Mouse (Mus musculus) R1 (cell line): ENCODE data around the gene Tent5b.

Experiments
- DNase-seq: peaks from one replicate; pipeline ENCODE4 v3.0.0-alpha.2; 2018; ENCODE audit warnings: low read depth, low spot score

The Tent5b gene

DNA sequence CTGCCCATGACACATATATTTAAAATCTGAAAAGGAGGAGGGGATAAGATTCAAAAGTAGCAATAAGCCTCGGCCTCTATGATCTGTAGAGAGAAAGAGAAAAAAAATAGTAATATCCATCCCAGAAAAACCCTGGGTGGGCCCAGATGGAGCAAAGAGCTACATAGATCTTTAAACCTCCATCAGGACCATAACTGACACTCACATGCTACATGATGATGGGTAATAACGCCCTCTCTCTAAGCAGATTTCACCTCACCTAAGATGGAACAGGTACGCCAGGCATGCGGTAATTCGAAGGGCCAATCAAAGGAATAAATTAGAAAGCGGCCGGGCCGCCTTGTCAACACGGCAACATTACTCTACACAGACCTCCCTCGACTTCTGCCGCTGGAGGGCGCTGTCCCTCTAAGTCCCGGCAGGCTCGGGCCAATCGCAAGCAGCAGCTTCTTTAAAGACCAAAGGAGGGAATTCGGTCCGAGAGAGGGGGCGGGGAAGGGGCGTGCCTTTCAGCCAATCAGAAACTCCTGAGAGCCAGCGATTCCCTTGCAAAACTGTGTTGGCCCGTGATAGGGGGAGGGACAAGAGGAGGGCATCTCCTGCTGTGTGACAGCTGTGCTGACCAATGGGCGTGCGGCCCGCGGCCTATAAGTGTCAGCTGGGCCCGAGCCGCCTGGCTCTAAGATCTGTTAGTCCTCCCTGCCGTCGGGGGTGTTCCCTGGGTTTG is at the start of gene Tent5b:
Tent5b (plus strand) TSS at position 675 of the 727 bp plus-strand sequence.
- DNase-seq = peak; percentile 100

DNA sequence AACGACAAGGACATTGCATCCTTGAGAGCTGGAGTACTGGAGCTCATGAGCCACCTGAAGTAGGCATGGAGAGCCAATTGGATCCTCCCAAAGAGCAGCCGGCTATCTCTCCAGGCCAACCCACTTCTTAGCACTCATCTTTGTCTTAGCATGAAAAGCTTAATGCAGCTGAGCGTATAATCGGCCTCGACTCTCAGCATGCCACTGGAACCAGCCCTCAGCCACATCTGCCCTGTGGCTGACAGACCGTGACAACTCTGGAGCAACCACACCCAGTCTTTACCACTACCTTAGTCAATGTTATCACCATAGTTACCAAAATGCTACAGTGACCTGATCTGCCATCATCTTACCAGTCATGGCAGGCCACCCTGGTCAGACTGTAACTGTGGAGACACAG is 48.4 kb upstream of the Tent5b start:
- no peak for DNase-seq

DNA sequence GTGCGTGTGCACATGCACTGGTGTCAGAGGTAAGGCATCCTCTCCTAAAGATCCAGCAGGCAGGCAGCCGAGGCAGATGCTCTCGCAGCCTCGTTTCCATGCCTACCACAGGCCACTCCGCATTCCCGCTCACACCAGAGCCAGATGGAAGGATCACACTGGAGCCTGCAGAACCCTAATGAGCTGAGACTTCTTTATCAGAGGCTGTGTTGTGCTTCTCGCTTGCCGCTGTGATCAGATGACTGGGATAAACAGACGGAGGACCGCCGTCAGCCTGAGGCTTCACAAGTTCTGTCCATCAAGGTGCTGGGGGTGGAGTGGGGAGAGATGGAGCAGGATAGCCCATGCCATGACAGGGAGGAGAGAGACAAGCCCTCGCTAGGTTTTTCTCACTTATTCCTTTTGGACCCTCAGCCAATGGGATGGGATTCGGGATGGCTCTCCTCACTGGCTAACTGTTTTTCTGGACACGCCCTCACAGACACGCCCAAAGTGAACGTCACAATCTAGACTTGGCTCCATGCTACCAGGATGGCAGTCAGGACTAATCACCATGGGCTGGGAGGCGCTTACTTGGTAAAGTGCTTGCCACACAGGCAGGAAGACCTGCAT is 47.3 kb upstream of the Tent5b start:
- DNase-seq = peak; percentile 92

DNA sequence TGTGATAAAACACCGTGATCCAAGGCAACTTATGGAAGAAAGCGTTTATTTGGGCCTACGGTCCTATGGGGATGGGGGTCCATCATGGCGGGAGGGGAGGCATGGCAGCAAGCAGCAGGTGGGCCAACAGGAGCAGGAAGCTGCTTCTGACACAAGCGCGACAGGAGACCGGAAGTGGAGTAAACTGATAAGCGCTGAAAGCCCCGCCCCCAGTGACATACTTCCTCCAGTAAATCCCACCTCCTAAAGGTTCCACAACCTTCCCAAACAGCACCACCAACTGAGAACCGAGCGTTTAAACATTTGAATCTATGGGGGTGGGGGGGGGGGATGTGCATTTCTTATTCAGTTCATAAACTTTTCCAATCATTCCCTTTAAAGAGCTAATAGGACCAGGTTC is 44.0 kb upstream of the Tent5b start:
- peak; percentile 93 for DNase-seq

DNA sequence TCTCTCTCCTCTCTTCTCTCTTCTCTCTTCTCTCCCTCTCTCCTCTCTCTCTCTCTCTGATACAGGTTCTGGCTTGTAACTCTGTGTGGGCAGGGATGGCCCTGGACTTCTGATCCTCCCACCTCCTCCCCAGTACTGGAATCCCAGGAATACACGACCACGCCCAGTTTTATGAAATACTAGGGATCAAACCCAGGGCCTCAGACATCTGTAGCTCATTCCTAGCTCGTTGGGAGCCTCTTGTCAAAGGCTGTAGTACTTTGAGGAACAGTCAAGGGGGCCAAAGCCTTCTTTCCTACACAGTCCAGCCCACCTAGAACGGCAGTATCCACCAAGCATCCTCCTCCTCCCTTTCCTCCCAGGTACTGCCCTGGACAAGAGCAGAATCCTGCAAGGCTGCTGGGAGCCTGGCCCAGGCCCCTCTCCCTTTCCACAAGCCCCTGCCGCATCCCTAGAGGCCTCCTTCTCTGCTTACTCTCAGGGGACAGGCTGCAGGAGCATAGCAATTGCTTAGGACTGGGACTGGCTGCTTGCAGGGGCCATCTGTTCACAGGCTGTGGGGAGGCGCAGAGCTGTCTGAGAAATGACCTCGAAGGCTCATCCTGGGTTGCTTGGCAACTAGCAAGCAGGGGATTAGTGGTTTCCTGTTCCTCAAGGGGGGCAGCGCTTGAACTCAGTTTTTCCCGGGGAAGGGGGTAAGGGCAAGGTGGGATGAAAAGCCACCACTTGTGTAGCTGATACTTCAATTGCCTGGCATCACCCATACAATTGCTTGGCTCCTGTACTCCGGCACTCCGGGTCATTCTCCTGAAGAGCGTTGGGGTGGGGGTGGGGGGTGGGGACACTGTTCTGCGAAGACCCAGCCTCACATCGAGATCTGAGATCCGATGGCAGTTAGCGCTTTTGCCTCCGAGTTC is 40.2 kb upstream of the Tent5b start:
- peak; percentile 86 for DNase-seq

DNA sequence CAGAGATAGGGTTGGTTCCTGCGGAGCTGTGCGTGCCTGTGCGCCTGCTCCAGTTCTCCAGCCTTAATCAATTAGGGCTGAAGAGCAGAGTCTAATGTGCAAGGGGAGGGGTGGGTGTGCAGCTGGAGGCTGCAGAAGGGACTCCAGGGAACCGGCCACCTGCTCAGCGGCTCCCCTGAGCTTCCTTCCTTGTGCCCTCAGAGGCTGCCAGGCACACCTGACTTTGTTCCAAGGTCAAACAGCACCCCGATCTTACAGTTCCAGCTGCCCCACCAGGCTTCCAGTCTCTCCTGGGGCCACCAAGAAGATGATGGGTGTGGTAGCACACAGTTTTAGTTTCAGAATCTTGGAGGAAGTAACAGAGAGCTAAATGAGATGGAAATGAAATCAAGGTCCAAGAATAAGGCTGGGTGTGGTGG is 39.5 kb upstream of the Tent5b start:
- DNase-seq = peak; percentile 73

DNA sequence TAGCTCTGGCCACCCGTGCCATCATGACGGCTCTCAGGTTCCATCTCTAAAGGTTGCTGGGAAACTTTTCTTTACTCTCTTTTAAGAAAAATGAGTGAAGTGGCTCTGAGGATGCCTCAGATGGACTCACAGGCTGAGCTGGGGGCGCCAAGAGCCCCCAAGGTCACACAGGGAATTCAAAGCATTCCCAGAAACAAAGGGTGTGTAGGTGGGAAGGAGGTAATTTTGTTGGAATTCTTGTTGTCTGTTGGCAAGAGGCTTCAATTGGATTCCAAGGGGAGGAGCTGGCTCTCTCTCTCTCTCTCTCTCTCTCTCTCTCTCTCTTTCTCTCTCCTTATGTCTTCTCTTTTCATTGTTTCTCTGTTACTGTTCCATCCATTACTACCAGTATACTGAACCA is 37.7 kb upstream of the Tent5b start:
- DNase-seq = peak; percentile 69

DNA sequence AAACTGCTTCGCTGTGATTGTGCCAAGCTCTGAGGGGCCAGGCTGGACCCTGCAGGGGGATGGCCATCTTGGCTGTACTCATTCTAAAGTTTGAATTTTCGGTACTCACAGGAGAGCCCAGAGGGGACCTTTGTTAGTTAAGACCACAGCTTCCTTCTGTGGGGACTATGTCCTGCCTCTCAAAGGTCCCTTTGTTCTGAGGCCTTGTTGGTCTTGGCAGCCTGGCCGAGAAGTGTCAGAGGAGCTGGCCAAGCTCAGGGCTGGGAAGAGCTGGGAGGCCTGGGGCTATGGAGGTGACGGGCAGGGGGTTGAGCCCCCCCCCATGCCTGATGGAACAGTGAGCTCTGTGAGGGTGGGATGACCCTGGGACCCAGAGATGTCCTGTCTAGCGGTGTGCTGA is 36.8 kb upstream of the Tent5b start:
- no peak for DNase-seq

DNA sequence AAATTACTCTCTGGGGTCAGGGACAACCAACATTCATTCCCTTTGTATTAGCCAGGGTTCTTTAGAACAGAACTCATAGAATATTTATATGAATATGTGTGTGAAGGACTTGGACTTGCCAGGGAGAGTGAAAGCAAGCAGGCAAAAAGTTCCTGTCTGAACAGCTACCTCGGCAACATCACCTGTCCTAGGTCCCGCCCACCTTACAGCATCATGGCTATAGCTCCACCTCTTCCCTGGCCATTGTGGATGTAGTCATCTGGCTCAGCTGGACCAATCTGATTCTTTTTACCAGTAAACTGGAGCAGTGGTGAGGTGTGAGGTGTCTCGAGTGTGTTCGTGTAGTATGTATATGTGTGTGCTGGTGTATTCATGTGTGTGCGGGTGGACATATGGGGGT is 34.2 kb upstream of the Tent5b start:
- DNase-seq = peak; percentile 80

DNA sequence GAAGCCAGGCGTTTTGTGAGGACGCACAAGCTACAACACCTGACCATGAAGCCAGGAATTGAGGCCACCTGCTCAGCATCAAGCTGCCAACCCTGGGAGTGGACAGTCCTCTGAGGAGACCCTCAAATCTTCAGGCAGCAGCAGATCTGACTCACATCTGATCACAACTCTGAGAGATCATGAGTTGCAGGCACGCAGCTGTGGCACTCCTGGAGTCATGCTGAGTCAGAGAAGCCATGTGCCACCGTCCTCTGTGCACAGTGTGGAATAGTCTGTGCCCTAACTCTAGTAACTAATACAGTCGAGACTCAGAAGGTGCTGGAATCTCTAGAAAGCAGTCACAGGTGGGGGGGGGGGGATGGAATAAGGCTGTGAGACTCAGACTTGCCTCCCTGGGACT is 32.6 kb upstream of the Tent5b start:
- no peak for DNase-seq

DNA sequence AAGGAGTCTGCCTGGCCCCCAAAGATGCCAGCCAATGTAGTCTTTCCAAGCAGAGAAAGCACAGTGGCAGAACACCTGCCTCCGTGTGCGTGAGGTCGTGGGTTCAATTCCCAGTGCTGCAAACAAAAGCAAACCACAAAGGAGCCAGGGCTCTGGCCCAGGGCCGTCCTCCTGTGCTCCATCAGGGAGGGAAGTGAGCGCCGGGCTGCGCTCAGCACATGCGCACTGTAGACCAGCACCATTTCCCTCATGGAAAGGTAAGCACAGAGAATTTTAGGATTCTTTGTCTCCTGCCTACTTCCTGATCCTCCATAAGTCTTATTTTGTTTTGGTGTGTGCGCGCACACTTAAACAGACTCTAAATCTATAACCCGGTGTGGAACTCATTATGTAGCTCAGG is 32.0 kb upstream of the Tent5b start:
- peak; percentile 69 for DNase-seq

DNA sequence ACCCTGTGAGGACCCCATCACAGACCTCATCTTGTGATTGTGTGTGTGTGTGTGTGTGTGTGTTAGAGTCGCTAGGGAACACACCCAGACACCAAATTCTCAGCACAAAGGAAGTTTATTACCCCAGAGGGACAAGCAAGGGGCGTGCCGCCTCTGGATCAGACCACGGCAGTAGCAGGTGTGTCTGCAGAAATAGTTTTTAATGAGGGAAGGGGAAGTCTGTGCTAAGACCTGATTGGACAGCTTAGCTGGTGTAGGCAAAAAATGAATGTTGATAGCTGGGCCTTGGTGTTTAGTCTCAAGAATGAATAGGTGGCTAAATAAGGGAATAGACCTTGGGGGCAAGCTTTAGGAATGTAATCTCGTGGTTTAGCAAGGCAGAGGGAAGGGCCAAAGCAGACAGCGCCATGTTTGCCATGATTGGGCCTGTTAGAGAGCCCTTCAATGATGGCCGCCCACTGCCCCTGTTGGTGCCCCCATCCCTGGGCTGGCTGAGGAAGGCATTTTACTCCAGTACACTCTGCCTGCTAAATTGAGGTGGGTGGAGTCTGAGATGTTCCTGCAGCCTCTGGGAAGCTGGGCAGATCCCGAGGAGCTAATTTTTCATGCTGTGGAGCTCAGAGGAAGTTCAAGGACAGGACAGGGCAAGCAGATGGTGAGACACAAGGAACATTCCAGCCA is 31.1 kb upstream of the Tent5b start:
- DNase-seq = no peak

DNA sequence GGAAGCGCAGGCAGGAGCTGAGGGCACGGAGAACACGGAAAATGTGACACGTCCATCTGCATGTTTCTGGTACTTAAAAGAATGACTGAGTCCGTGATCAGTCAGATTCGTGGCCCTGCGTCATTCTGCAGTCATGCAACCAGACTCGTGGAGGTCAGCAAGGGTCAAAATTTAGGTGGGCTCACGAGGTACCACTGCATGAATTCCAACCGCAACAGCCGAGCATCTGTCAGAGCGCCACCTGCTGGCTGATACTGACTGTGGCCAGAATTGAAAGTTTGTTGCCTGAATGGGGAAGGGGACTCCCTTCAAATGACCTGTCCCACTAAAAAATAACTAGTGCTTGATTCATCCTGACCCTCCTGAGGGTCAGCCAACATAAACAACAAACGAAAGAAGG is 30.2 kb upstream of the Tent5b start:
- peak; percentile 74 for DNase-seq

DNA sequence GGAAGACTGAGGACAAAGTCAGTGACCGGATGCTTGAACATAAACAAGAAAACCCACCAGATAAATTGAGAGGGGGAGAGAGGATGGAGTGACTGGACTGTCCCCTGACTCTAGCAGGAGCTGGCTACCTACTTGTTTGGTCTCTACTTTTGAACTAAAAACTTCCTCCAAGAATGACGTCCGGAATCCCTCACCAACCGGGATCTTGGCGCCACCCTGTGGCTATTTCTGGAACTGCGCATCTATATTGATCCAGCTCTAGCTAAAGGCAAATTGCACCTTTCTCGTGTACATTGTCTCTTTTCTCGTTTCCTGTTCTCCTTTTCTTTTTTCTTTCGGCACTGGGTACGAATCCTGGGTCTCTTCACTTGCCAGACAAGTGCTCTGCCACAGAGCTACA is 28.4 kb upstream of the Tent5b start:
- DNase-seq = peak; percentile 60

DNA sequence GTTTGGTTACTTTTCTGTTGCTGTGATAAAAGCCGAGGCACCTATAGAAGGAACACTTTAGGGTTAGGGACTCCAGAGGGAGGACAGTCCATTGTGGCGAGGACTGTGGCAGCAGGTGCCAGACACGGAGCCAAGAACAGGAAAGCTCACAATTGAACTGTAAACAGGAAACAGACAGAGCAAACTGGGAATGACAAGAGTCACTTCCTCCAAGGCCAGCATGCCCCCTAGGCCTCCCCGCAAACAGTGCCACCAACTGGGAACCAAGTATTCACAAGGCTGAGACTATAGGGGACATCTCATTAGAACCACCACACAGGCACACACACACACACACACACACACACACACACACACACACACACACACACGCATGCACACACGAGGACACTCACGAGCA is 27.5 kb upstream of the Tent5b start:
- DNase-seq = no peak

DNA sequence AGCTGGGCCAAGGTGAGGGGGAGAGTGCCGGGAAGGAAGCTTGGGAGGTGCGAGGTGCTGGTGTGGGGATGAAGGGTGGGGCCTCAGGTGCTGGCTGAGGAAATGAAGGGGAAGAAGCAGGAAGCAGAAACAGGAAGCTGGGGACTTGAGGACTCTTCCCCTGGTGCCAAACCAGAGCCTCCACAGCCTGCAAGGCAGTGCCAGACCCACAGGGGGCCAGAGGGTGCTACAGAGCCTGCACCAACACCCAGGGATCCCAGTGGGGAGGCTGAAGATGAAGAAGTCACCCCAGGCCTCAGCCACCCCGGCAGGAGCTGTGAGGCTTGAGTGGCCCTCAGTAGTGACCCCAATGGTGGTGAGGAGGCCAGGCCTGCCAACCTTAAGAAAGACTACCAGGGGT is 21.9 kb upstream of the Tent5b start:
- DNase-seq = no peak

DNA sequence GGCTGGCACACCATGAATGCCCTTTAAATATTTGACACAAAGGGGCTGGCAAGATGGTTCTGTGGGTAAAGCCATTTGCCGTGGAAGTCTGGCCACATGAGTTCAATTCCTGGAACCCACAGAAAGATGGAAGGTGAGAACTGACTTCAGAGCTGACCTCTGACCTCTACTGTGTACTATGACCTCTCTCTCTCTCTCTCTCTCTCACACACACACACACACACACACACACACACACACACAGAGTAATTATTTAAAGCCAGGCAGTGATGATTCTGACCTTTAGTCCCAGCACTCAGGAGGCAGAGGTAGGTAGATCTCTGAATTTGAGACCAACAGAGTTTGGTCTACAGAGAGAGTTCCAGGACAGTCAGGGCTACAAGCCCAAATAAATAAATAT is 19.9 kb upstream of the Tent5b start:
- DNase-seq = no peak

DNA sequence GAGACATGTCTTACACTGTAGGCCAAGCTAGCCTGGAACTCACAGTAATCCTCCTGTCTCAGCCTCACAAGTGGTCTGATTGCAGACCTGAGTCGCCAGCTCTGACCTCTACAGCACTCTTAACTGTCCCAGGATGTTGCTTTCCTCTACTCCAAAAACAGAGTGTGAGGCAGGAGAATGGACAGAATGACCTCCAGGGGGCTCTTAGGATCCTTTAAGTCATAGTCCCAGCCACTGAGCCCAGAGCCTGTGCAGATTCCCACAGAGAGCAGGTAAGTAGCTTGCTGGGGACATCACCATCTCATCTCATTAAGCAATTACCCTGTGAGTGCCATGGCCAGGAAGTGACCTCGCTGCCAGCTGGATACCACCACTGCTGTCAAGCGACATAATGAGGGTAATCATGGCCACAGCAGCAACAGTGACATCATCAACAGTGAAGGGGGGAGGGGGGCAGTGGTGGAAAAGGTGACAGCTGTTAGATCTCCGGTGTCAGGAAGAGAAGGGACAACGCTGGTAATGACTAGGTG is 19.1 kb upstream of the Tent5b start:
- DNase-seq = peak; percentile 54

DNA sequence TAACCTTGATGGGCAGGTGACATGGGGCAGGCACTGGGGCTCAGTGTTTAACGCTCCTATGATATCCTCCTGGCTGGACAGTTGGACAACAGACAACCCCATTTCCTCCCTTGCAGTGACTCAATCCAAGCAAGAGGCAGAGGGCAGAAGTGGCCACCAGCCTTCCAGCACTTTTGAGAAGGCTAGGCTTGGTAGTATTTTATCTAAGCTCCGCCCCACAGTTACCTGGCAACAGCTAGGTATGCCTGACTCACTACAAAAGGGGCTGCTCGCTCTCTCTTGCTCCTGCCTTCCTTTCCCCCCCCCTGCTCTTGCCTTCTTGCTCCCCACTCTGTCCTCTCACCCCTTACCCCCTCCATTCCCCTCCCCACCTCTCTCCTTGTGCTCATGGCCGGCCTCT is 18.6 kb upstream of the Tent5b start:
- DNase-seq = no peak

DNA sequence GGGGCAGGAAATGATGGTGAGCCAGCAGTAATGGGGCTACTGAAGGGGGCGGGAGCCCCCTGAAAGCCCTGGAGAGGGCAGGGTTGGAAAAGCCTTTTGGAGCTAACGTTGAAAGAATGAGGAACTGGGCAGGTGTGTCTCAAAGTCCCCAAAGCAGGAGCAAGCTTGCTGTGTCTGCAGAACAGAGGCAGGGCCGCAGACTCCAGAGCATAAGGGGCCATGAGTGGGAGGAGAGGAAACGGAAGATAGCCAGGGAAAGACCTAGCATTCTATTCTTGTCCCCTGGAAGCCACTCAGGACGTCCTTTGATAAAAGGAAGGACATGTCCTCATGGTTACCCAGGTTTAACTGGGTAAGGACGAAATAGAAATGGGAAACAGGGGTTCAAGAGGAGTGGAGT is 16.7 kb upstream of the Tent5b start:
- DNase-seq = no peak

DNA sequence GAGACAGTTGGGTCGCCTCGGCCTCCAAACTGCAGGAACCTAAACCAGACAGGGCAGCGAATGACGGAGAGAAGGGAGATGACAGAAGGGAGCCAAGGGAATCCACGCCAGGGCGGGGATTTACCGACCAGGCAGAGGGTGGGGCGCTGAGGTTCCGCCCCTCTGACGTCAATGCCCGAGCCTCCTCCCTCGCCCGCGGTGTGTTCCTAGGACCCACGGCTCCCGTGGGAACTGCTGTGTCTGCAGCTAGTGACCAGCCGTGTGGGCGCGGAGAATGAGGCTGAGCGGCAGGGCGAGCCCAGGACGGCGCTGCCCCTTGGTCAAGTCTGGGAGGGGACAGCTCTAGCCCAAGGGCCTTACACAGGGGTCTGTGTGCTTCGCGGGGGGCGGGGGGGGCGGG is 11.9 kb upstream of the Tent5b start:
- DNase-seq = peak; percentile 87

DNA sequence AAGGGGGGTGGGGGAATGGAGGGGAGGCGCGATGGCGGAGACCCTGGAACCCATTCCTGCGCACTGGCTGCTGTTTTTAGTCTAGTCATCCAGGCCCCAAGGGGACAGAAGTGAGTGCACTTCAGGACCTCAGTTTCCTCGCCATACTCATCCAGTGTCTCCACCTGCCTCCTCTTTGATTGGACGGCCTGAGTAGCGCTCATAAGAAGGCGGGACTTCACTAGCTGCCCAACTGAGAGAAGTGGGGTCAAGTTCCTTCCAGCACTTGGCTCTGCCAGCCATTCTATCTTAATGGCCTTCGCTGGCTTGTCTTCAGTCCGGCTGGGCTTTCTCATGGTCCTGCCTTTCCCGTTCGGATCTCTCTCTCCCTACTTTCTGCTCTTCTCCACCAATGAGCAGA is 10.8 kb upstream of the Tent5b start:
- peak; percentile 82 for DNase-seq
